Mouse (Mus musculus): ENCODE measurements around the gene 2410137M14Rik. TPM values are rescaled to one million over a fixed set of nuclear protein-coding genes. Genes with fewer than 3 reads are reported as not detected.
A peak's percentile ranks its signal among the peaks of the same experiment; 100 is the strongest.
"Not testable (repeated sequence)": the region's sequence is repeated elsewhere in the genome, so short reads cannot be mapped to it uniquely, and the experiment has no call there.

The 2410137M14Rik gene
- not detected in 2 replicates for polyA plus RNA-seq (2015; fragmentation: Nextera tagmentation; extraction: Ambion mirVana)

GRCm38 (mm10) chr17:36981221-36981813 lies at the start of gene 2410137M14Rik:
2410137M14Rik (minus strand) TSS chr17:36981237.
- peak; percentile 37; the same call in 1 of the 2 replicates for ATAC-seq (replicated peaks; ENCODE audit: extremely low read depth, insufficient read depth, low FRiP score)
- H3K4me2 ChIP-seq (ENCODE audit: low read depth, low read length), result peak within 1 kb of the TSS; percentile 61
- no peaks in the 10 kb centered on the region for H3K27me3 ChIP-seq (ENCODE audit: control insufficient read depth, insufficient read depth, low read length)
- H3K9ac ChIP-seq (ENCODE audit: low read length), result peak within 1 kb of the TSS; percentile 31; the same call in 1 of the 2 replicates
- no peaks in the 10 kb centered on the region for H3K36me3 ChIP-seq (ENCODE audit: control insufficient read depth, insufficient read depth)
- peak within 1 kb of the TSS; percentile 39 for H3K4me3 ChIP-seq (ENCODE audit: low read length)
- H3K4me1 ChIP-seq (ENCODE audit: control insufficient read depth, insufficient read depth, low read length), result peaks cover 7% of the 10 kb centered on the region
- no peak within 1 kb of the TSS for H3K27ac ChIP-seq (ENCODE audit: low read length)
- H3K9me3 ChIP-seq (replicated peaks; ENCODE audit: control insufficient read depth, low read length), result no peaks in the 10 kb centered on the region
- WGBS, result 6% methylated on average over 18 of the region's 18 CpGs

GRCm38 (mm10) chr17:37029162-37029561 lies 48.1 kb upstream of the 2410137M14Rik start:
- H3K9ac ChIP-seq (ENCODE audit: low read length), result peak overlapping the region; percentile 25; the same call in 1 of the 2 replicates
- no peak for ATAC-seq (replicated peaks; ENCODE audit: extremely low read depth, insufficient read depth, low FRiP score)
- peak overlapping the region; percentile 78 for H3K27ac ChIP-seq (ENCODE audit: low read length)

GRCm38 (mm10) chr17:37028683-37029120 lies 47.7 kb upstream of the 2410137M14Rik start:
- Histone ChIP-seq H3K4me1 (ENCODE audit: control insufficient read depth, insufficient read depth, low read length) (0 out of 2 replicates have a peak, but pooled peaks cover 3% of the 10 kb centered on the region), H3K27me3 (ENCODE audit: control insufficient read depth, insufficient read depth, low read length) (no peaks in the 10 kb centered on the region), H3K9ac (ENCODE audit: low read length) (peak overlapping the region; percentile 25; the same call in 1 of the 2 replicates), H3K4me3 (ENCODE audit: low read length) (peak overlapping the region; percentile 61), H3K9me3 (replicated peaks; ENCODE audit: control insufficient read depth, low read length) (no peaks in the 10 kb centered on the region), H3K4me2 (ENCODE audit: low read depth, low read length) (peak overlapping the region; percentile 68), H3K36me3 (ENCODE audit: control insufficient read depth, insufficient read depth) (no peaks in the 10 kb centered on the region), H3K27ac (ENCODE audit: low read length) (peak overlapping the region; percentile 78)
- peak; percentile 98 for ATAC-seq (replicated peaks; ENCODE audit: extremely low read depth, insufficient read depth, low FRiP score)
- WGBS, result under 1% methylated on average over 14 of the region's 14 CpGs

More at GRCm38 (mm10) chr17:37029162-37029561, 48.1 kb upstream of the 2410137M14Rik start:
- H3K4me2 ChIP-seq (ENCODE audit: low read depth, low read length), result peak overlapping the region; percentile 68
- H3K4me3 ChIP-seq (ENCODE audit: low read length), result peak overlapping the region; percentile 61
- H3K9me3 ChIP-seq (replicated peaks; ENCODE audit: control insufficient read depth, low read length), result no peaks in the 10 kb centered on the region
- 0 out of 2 replicates have a peak, but pooled peaks cover 3% of the 10 kb centered on the region for H3K4me1 ChIP-seq (ENCODE audit: control insufficient read depth, insufficient read depth, low read length)
- H3K36me3 ChIP-seq (ENCODE audit: control insufficient read depth, insufficient read depth), result no peaks in the 10 kb centered on the region
- WGBS, result 73% methylated on average over 8 of the region's 8 CpGs
- no peaks in the 10 kb centered on the region for H3K27me3 ChIP-seq (ENCODE audit: control insufficient read depth, insufficient read depth, low read length)

- no peaks in the 10 kb centered on the region for H3K27me3 ChIP-seq (ENCODE audit: control insufficient read depth, insufficient read depth, low read length)
- H3K4me2 ChIP-seq (ENCODE audit: low read depth, low read length), result peak overlapping the region; percentile 68
- H3K9ac ChIP-seq (ENCODE audit: low read length), result peak overlapping the region; percentile 25
- H3K9me3 ChIP-seq (replicated peaks; ENCODE audit: control insufficient read depth, low read length), result no peaks in the 10 kb centered on the region
- H3K4me3 ChIP-seq (ENCODE audit: low read length), result peak overlapping the region; percentile 61
- 0 out of 2 replicates have a peak, but pooled peaks cover 3% of the 10 kb centered on the region for H3K4me1 ChIP-seq (ENCODE audit: control insufficient read depth, insufficient read depth, low read length)
- 10% methylated on average over 10 of the region's 10 CpGs for WGBS
- H3K27ac ChIP-seq (ENCODE audit: low read length), result peak overlapping the region; percentile 78
- H3K36me3 ChIP-seq (ENCODE audit: control insufficient read depth, insufficient read depth), result no peaks in the 10 kb centered on the region
- ATAC-seq (replicated peaks; ENCODE audit: extremely low read depth, insufficient read depth, low FRiP score), result 0 out of 2 replicates have a peak, but pooled peaks have one; percentile 15
These were observed 47.2 kb upstream of the 2410137M14Rik start for GRCm38 (mm10) chr17:37028212-37028611.

GRCm38 (mm10) chr17:37027486-37027885 lies 46.4 kb upstream of the 2410137M14Rik start:
- Histone ChIP-seq H3K9ac (ENCODE audit: low read length) (no peak overlapping the region), H3K27ac (ENCODE audit: low read length) (no peak overlapping the region), H3K9me3 (replicated peaks; ENCODE audit: control insufficient read depth, low read length) (no peaks in the 10 kb centered on the region), H3K4me1 (ENCODE audit: control insufficient read depth, insufficient read depth, low read length) (0 out of 2 replicates have a peak, but pooled peaks cover 3% of the 10 kb centered on the region), H3K4me3 (ENCODE audit: low read length) (no peak overlapping the region), H3K36me3 (ENCODE audit: control insufficient read depth, insufficient read depth) (no peaks in the 10 kb centered on the region), H3K27me3 (ENCODE audit: control insufficient read depth, insufficient read depth, low read length) (no peaks in the 10 kb centered on the region), H3K4me2 (ENCODE audit: low read depth, low read length) (no peak overlapping the region)
- ATAC-seq (replicated peaks; ENCODE audit: extremely low read depth, insufficient read depth, low FRiP score), result no peak
- WGBS, result 95% methylated on average over 4 of the region's 4 CpGs

- ATAC-seq (replicated peaks; ENCODE audit: extremely low read depth, insufficient read depth, low FRiP score), result no peak
- no peak overlapping the region for H3K4me2 ChIP-seq (ENCODE audit: low read depth, low read length)
- no peak overlapping the region for H3K27ac ChIP-seq (ENCODE audit: low read length)
- H3K9ac ChIP-seq (ENCODE audit: low read length), result no peak overlapping the region
- H3K4me3 ChIP-seq (ENCODE audit: low read length), result no peak overlapping the region
- H3K9me3 ChIP-seq (replicated peaks; ENCODE audit: control insufficient read depth, low read length), result no peaks in the 10 kb centered on the region
- 80% methylated on average over 2 of the region's 2 CpGs for WGBS
- no peaks in the 10 kb centered on the region for H3K36me3 ChIP-seq (ENCODE audit: control insufficient read depth, insufficient read depth)
- no peaks in the 10 kb centered on the region for H3K27me3 ChIP-seq (ENCODE audit: control insufficient read depth, insufficient read depth, low read length)
- H3K4me1 ChIP-seq (ENCODE audit: control insufficient read depth, insufficient read depth, low read length), result 0 out of 2 replicates have a peak, but pooled peaks cover 3% of the 10 kb centered on the region
These were observed 45.4 kb upstream of the 2410137M14Rik start for GRCm38 (mm10) chr17:37026425-37026824.

GRCm38 (mm10) chr17:37022628-37023576 lies 41.9 kb upstream of the 2410137M14Rik start, which contains the start of gene Mog:
Mog (minus strand) TSS chr17:37023398.
- WGBS, result 62% methylated on average over 9 of the region's 9 CpGs
- no peak for ATAC-seq (replicated peaks; ENCODE audit: extremely low read depth, insufficient read depth, low FRiP score)
- Histone ChIP-seq H3K4me3 (ENCODE audit: low read length) (no peak within 1 kb of the TSS), H3K9ac (ENCODE audit: low read length) (no peak within 1 kb of the TSS), H3K9me3 (replicated peaks; ENCODE audit: control insufficient read depth, low read length) (no peaks in the 10 kb centered on the region), H3K27me3 (ENCODE audit: control insufficient read depth, insufficient read depth, low read length) (no peaks in the 10 kb centered on the region), H3K4me2 (ENCODE audit: low read depth, low read length) (no peak within 1 kb of the TSS), H3K27ac (ENCODE audit: low read length) (no peak within 1 kb of the TSS), H3K4me1 (ENCODE audit: control insufficient read depth, insufficient read depth, low read length) (no peaks in the 10 kb centered on the region), H3K36me3 (ENCODE audit: control insufficient read depth, insufficient read depth) (no peaks in the 10 kb centered on the region)

GRCm38 (mm10) chr17:37019242-37019641 lies 38.2 kb upstream of the 2410137M14Rik start:
- H3K4me3 ChIP-seq (ENCODE audit: low read length); H3K9ac ChIP-seq (ENCODE audit: low read length); H3K27ac ChIP-seq (ENCODE audit: low read length); H3K4me2 ChIP-seq (ENCODE audit: low read depth, low read length); H3K9me3 ChIP-seq (replicated peaks; ENCODE audit: control insufficient read depth, low read length); H3K27me3 ChIP-seq (ENCODE audit: control insufficient read depth, insufficient read depth, low read length); H3K36me3 ChIP-seq (ENCODE audit: control insufficient read depth, insufficient read depth); H3K4me1 ChIP-seq (ENCODE audit: control insufficient read depth, insufficient read depth, low read length); ATAC-seq (replicated peaks; ENCODE audit: extremely low read depth, insufficient read depth, low FRiP score): not testable (repeated sequence)
- 91% methylated on average over 5 of the region's 5 CpGs for WGBS
